Mouse (Mus musculus): ENCODE data around the gene Tspan31.
"Not testable (repeated sequence)": the region's sequence is repeated elsewhere in the genome, so short reads cannot be mapped to it uniquely, and the experiment has no call there.

- TF ChIP-seq CTCF, EP300 (IDR thresholded peaks at IDR 0.05; ENCODE audit: low read depth): not testable (repeated sequence)
Observed at GRCm38 (mm10) chr10:127072270-127072669, 2.2 kb upstream of the Tspan31 start.

All from liver, postnatal 0 days (tissue).